Mouse (Mus musculus) v-Abl transformed pro-B cells (cell line): ENCODE data around the gene Kcnh4.
"Not testable (repeated sequence)": the region's sequence is repeated elsewhere in the genome, so short reads cannot be mapped to it uniquely, and the experiment has no call there.

Experiments used
- in situ Hi-C, 2 experiments: fragments of 400-800 bp; cut with MboI; formaldehyde crosslinking; loops; one replicate each; pipeline ENCODE4 v1.15.1; 2025; ENCODE audit not compliant: unreplicated experiment in 2 of 2

The Kcnh4 gene

DNA sequence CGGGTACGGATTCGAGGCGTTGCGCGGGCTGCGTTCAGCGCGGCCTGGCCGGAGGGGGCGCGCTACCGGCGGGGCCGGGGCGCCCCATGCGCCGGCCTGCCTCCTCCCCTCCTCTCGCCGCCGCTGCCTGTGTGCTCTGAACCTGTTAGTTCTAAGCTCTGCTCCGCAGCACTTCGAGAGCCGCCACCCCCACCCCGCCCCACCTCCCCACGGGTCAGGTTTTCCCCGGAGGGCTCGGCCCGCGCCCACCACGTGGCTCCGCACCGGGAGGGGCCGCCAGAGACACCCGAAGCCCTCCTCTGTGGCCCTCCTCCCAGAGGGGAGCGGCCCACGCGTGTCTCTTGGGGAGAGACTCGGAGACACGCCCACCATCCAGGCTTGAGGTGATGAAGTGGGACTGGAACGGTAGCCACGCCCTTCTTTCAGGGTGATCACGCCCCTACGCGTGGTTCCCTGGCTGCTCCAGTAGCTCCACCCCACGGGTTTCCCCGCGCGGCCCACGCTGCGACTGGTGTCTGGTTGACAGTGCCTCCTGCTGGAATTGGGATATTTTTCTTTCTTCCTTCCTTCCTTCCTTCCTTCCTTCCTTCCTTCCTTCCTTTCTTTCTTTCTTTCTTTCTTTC is at the start of gene Kcnh4:
TSS of gene Kcnh4 (minus strand) at position 332 of the 623 bp plus-strand sequence.
- in situ Hi-C loops, result loop anchor here in 1 of 2 experiments (5.0 to 25.0 kb wide), 2 partner anchors 42 to 103 kb away; partner anchors contain the start of genes Stat5a and Stat5b

DNA sequence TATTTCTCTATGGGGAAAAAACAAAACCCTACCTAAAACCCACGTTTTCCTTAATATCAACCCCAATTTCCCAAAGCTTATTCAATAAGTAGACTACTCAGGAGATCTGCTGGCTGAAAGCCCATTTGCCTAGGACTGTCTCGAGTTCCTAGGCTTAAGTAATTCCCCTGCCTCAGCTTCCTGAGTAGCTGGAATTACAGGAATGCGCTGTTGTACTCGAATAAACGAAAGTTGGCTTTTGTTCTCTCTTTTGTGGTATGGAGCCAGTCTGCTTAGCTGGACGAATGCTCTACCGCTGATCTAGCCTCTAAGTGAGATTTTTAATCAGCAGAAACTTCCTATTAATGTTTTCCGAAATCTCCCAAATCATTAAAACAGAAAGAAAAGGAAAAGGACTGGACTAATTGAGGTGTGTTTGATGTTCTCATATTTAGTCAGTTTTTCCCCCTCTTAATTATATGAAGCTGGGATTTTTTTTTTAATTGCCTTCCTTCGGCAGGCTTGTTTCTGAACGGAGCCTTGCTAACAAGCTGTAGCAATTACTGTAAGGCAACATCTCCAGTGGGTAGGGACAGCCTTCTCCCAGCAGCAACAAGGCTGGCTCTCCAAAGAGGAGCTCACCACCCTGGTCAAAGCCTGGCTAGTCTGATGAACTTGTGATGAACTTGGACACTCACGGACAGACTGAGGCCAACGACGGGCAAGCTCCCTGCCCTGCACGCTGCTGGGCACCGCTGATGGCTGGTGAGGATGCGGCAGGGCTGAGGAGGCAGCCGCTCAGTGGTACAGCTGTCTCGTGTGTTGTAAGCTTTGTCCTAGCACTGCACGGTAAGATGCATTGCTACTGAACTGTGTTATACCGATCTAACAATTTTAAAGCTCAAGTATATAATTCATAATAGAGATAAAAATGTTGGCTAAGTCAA is 46.9 kb upstream of the Kcnh4 start:
- in situ Hi-C loops, result loop anchor here in 1 of 2 experiments (5.0 kb wide), 1 partner anchor 46 kb away; the partner anchor contains the start of gene Stat5b

DNA sequence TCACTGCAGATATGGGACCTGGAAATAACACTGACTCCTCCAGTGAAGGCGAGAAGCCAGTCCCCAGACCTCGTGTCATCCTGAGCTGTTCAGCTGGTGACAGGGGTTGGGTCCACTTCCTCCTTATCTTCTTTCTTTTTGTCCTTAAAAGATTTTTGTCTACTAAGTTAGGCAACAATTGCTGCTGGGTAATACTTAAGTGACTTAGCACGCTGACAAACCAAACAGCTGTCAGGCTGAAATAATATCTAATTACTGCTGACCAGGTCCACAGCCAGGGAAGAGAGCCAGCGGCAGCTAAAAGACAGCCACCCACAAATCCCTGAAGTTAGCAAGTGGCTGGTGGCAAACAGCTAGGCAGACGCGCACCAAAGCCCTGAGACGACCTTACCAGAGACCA is 45.8 kb upstream of the Kcnh4 start:
- in situ Hi-C loops, result loop anchor here in 1 of 2 experiments (5.0 kb wide), 1 partner anchor 47 kb away; the partner anchor contains the start of gene Stat5b

DNA sequence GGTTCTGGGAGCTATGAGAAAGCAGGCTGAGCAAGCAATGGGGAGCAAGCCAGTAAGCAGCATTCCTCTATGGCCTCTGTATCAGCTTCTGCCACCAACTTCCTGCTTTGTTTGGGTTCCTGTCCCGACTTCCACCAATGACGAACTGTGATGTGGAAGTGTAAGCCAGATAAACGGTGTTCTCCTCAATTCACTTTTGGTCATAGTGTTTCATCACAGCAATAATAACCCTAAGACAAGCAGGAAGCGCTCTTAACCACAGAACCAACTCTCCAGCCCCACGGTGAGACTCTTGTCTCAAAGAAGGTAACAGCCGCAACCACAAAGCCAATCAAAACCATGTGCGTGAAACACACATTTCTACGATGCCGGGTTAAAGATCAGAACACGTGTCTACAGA is 44.7 kb upstream of the Kcnh4 start:
- in situ Hi-C loops, result no loop called here

DNA sequence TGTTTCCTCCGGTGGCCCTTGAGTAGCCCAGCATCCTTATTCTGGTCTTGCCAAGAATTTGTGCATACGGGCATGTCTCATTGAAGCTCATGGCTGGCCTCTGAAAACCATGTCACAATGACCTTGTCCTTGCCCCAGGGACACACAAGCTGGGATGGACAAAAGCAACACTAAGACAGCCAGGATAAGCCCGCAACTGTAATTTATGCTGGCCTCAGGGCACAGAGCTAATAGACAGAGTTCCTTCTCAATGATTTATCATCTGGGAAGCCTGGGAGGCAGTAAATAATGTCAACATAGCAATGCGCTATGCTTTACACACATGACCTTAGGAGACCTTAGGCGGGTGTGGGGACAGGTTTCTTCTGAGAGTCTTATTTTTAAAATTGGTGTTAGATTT is 39.7 kb upstream of the Kcnh4 start:
- in situ Hi-C loops, result no loop called here

DNA sequence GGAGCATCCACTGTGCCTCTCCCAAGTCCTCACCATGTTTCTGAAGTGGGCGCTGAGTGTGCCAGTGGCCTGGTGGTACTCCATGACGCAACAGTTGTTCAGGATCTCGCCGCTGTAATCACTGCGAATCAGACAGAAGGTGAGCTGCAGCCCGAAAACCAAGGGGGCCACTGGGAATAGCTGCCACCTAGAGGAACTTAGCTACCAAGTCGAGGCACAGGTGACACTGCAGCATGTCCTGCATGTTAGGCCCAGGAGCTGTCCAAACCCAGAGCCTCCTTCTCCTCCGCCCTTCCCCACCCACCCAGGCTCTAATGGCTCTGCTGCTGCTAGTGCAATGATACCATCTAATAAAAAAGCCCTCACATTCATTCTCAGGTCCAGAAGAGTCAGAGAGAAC is 36.8 kb upstream of the Kcnh4 start:
- in situ Hi-C loops, result no loop called here

DNA sequence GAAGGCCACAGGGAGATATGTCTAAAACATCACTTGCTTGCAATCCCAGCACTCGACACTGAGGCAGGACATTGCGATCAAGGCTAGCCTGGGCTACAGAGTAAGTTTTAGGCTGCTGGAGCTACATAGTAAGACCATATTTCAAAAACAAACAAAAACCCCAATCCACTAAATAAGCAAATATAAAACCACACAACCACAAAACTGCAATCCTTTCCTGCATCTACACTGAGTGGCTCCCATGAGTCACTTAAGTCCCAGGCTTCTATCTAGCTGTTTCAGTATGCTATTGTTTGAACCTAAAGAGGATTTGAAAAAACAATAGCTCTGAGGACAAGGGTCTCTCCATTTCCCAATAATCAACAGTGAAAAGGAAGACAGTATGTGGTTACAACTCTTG is 35.6 kb upstream of the Kcnh4 start:
- in situ Hi-C loops, result no loop called here

DNA sequence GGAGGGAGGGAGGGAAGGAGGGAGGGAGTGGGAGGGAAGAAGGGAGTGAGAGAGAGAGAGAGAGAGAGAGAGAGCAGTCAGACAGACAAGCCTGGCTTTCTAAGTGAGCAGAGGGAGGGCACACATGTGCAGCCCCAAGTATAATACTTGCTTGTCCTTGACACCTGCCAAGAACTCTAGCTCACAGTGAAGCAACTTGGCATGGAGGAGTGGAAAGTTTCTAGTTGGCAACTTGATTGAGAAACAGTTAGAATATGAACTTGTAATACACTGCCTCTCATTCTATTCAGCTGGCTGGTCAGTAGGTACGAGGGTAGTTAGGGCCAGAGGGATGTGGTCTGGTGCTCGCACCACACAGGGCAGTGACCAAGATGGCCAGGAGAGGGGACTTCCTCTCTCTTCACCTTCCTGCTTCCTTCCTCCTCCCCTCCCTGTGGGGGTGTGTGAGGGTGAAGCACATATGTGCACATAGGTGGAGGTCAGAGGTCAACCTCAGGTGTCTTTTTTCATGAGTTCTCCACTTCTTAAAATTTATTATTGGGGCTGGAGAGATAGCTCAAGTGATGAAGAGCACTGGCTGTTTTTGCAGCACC is 31.8 kb upstream of the Kcnh4 start:
- in situ Hi-C loops, result no loop called here

DNA sequence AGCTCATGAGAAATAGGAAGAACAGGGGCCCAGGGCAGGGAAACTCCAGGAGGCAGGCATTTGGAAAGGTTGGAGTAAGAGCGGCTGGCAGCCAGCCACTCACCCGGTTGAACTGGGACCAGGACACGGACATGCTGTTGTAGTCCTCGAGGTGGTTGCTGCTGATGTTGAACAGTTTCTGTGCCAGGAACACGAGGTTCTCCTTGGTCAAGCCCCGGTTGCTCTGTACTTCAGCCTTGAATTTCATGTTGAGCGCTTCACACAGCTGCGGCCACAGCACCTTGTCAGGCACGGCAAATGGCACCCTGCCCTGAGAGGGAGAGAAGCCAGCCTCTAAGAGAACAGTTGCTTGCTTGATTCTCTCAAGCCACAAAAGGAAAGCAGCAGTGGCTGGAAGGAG is 30.9 kb upstream of the Kcnh4 start:
- in situ Hi-C loops, result not testable (repeated sequence)

DNA sequence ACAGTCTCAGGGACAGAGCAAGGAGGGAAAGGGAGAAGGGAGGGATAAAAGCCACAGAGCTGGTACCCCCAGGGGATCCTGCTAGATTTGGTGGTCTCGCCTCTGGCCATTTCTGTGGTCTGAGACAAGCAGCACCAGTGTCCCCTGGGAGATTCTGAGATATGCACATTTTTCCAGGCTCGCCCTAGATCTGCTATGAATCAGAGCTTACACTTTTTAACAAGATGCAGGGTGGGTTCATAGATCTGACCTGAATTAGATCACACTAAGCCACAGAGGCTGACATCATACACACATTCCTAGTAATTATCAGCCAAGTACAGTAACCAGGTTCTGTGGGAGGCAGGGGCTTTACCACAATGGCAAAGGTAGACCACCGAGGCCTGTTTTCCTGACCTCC is 30.0 kb upstream of the Kcnh4 start:
- in situ Hi-C loops, result no loop called here

DNA sequence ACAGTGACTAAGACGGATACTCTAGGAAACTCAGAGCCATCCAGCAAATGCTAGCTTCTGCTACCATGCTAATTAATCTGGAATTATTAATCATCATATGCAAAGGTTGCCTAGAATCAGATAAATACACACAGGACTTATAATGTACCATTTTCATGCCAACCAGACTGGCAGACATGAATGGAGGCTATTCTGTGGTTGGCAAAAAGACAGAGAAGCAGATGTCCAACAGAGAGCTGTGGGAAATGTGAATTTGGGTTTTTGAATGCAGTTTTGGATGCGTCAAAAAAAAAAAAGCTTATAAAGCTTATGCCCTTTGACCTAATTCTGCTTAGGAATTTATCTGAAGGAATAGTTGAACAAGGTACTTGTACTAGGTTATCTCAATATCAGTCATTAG is 26.0 kb upstream of the Kcnh4 start:
- in situ Hi-C loops, result no loop called here

DNA sequence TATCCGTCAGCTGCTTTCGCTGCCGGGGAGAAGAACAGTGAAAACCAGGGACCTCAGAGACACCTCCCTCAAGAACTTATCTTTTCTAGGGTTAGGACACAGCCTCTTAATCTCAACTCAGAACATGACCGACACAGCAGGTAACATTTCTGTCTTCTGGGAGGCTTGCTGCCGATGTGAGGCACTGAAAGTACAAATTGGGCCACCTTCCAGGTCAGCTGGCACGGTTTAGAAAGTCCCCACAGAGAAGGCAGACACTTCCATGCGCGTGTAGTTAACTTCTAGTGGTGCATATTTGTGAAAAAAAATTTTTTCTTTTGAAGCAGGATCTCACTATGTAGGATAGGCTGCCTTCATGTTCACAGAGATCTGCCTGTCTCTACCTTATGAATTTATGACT is 24.5 kb upstream of the Kcnh4 start:
- in situ Hi-C loops, result no loop called here

DNA sequence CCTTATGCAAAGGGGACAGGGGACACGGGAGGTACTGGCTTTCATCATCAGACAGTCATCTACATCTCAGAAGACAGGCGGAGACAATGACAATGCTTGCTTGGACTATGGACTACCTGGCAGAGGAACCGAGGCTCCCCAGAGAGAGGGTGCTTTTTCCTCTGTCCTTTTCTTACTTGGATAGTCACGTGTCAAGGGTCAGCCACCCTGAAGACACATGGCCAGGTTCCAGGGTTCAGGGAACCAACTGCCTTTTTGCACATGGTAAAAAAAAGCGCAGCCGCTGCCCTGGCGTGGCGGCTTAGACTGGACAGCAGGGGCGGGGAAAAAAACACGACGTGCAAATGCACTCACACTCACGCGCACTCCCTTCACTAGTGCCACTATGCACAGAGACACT is 22.8 kb upstream of the Kcnh4 start:
- in situ Hi-C loops, result no loop called here

DNA sequence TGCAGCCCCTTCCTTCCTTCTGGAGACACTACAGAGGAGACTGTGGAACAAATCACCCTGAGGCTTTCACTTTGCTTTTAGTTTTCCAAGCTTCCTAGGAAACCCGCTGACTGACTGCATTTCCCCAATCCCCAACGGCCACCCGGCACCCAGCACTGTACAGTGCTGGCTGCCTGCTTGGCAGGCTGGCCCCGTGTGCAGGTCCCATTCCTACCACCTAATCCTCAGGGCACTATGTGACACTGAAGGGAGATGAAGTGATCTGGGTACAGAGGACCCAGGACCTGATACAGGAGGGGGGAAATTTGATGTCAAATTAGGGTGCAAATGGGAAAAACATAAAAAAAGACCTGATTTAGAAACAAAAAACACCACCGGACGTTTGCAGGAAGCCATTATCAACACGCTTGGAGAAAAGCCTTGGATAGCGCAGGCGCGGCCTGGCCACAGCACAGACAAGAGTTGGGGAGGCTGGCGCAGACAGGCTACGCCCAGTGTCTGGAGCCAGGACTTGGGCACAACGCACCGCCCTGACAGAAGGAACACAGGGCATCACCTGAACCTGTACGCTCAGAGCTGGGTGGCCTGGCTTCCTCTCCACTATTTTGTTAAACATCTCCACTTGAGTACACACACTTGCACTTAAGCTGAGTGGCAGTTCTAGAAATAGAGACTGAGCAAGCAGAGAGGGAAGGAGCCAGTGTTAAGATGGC is 22.2 kb upstream of the Kcnh4 start:
- in situ Hi-C loops, result no loop called here

DNA sequence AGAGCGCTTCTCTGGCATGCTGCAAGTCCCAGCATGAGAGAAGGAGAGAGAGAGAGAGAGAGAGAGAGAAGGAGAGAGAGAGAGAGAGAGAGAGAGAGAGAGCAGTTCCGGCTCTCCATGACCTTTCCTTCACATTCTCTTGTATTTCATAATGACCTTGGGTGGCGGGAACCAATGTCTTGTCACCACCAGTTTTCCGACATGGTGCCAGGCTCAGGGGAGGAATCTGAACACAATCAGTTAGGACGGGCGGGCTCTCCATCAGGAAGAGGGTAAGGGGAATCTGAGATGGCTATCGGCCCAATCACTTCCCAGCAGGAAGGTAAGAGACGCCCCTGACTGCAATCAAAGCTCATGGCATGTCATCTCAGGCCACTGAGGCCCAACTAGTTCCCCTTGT is 20.5 kb upstream of the Kcnh4 start:
- in situ Hi-C loops, result no loop called here

DNA sequence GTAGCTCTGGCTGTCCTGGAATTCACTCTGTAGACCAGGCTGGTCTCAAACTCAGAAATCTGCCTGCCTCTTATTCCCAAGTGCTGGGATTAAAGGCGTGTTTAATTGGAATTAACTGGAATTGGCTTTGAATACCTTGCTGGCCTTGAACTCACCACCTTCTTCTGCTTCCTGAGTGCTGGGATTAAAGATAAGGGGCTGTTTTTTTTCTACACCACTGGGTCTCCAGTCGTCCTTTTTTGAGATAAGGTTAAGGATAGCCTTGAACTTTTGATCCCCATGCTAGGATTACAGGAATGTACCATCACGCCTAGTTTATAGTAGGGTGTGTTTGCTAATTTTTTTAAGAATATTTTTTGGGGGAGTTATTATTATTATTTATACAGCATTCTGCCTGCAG is 18.3 kb upstream of the Kcnh4 start:
- in situ Hi-C loops, result no loop called here

DNA sequence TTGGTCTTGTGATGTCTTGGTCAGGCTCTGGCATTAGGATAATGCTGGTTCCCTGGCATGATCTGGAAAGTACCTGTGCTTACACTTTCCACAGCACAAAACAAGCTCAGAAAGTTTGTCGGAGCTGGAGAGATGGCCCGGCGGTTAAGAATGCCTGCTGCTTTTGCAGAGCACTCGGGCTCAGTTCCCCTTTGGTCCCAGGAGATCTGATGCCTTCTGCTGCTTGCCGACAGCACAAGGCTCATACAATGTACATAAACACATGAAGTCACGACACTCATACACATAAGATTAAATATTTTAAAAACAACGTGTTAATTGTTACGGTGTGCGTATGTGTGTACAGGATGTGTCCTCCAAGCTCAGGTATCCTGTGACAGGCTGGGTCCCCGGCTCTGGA is 16.2 kb upstream of the Kcnh4 start:
- in situ Hi-C loops, result no loop called here

DNA sequence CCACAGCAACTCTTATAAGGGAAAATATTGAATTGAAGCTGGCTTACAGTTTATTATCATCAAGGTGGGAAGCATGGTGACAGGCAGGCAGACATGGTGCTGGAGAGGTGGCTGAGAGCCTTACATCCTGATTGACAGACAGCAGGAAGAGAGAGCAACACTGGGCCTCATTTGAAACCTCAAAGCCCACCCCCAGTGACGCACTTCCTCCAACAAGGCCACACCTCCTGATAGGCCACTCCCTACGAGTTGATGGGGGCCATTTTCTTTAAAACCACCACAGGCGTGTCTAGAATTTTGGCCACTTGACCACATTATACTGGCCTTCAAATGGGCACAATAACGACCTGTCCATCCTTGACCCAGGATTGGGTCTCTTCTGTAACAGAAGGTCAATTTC is 14.5 kb upstream of the Kcnh4 start:
- in situ Hi-C loops, result loop anchor here in 1 of 2 experiments (25.0 kb wide), 1 partner anchor 88 kb away; the partner anchor contains the start of genes Stat5a and Stat5b

DNA sequence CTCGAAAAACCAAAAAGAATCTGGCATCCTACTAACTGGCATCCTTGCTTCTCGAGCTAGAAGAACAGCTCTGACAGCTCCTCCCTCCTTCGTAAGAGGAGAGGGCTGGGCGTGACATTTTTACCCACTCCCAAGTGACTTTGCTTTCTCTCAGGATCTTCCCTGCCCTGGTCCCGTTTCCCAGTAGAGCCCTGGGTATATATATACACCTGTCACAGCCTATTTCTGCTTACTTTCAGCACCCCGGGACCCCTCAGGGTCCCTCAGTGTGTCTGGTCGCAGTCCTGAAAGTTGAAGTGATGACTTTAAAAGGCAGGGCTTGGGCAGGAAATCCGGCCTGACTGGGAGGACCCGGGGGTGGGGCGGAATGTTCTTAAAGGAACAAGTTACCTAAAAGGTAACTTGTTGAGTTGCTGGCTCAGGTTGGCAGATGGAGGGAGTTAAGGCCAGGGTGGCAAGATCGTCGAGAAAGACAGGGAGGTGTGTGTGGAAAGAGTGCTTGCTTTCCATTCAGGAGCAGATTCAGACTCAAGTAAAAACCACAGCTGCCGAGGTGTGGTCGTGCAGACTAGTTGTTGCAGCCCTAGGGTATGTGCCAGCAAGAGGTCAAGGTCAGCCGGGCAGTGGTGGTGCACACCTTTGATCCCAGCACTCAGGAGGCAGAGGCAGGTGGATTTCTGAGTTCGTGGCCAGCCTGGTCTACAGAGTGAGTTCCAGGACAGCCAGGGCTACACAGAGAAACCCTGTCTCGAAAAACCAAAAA is 11.1 kb upstream of the Kcnh4 start, which contains the start of gene Ghdc:
TSS of gene Ghdc (minus strand) at position 312 of the 763 bp plus-strand sequence.
- in situ Hi-C loops, result loop anchor here in 1 of 2 experiments (25.0 kb wide), 1 partner anchor 91 kb away; the partner anchor contains the start of genes Stat5a and Stat5b

DNA sequence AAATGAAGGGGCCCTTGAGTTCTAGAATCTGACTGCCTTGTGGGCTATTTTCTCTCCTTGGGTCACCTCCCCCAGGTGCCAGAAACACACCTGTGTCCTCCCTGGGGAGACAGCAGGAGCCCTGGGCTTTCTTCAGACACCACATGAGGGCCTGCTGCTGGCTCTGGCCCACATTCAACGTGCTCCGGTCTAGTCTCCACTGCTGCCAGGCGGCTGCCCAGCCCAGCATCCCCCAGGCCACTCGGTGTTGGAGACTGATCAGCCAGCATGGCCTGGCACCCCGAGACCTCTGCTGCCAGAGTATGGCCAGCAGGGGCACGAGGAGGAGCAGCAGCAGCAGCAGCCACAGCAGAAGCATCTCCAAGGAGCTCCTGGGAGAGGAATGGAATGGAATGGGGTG is 10.2 kb upstream of the Kcnh4 start:
- in situ Hi-C loops, result loop anchor here in 1 of 2 experiments (25.0 kb wide), 1 partner anchor 92 kb away; the partner anchor contains the start of genes Stat5a and Stat5b
